Mouse (Mus musculus) spleen, adult 12 weeks (tissue): ENCODE measurements around the gene Lrrc49.

Experiments used
- DNase-seq: peaks from one replicate; pipeline ENCODE4 v3.0.0; 2022; ENCODE audit warnings: low spot score

Gene Lrrc49

DNA sequence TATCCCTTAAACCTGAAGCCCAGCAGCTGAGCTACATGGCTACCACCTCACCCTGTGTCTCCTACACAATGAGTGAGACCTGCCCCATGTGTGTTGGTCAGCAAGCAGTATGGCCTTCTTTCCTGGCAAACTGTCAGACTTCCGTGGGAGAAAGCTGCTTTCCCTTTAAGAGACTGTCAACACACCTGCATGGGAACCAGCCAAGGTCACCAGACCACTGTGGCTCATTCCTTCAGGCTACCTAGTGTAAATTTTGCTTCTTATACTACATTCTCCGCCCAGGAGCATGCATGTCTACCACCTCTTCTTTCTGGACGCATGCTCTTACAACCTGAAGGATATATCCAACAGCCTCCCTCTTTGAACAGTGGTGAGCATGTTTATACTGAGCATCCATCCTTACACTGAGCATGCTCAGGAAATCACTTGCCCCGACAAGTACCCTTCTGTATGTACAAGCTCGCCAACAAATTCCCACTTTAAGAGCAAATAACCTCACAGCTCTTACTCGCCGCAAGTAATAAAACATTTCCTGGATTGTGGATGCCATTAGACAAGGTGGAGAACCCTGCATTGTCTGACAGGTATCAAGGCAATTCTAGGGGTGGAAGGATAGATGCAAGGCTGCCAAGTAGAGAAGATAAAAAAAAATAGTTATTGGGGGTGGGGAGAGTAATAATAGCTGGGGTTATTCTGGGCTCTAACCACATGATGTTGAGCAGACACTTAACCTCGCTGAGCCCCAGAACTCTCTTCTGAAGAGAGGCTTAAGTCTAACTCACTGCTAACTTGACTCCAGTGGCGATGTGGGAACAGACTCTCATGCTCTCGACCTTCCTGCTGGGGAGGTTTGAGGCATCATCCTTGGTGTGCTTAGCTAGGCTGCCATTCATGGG is 158.4 kb downstream of the Lrrc49 start:
- no peak for DNase-seq

GRCm38 (mm10) chr9:60528269-60528668 is 159.7 kb downstream of the Lrrc49 start:
- DNase-seq: no peak

- DNase-seq: no peak
Observed at GRCm38 (mm10) chr9:60527836-60528235, 160.1 kb downstream of the Lrrc49 start.

GRCm38 (mm10) chr9:60527051-60527450 is 160.9 kb downstream of the Lrrc49 start:
- no peak for DNase-seq

GRCm38 (mm10) chr9:60526195-60526594 is 161.8 kb downstream of the Lrrc49 start:
- no peak for DNase-seq

GRCm38 (mm10) chr9:60521806-60522264 is 166.1 kb downstream of the Lrrc49 start, which contains the start of gene Thsd4:
Gene Thsd4 (minus strand): TSS chr9:60522046.
- DNase-seq: no peak

GRCm38 (mm10) chr9:60521143-60521542 is 166.8 kb downstream of the Lrrc49 start:
- no peak for DNase-seq

- DNase-seq: no peak
Observed at GRCm38 (mm10) chr9:60519601-60520000, 168.4 kb downstream of the Lrrc49 start.
